Mouse (Mus musculus): ENCODE data around the gene Lrrc74b. TPM values are rescaled to one million over a fixed set of nuclear protein-coding genes. Genes with fewer than 3 reads are reported as not detected.

Lrrc74b gene
- polyA plus RNA-seq, 1 experiment from 2014 or later: not detected

GRCm38 (mm10) chr16:17536584-17536983 is 24.5 kb downstream of the Lrrc74b start:
- H3K4me1 ChIP-seq: 0 out of 2 replicates have a peak, but pooled peaks cover 4% of the 10 kb centered on the region
- WGBS: 85% methylated on average over 3 of the region's 3 CpGs

GRCm38 (mm10) chr16:17532676-17533329 is 28.2 kb downstream of the Lrrc74b start:
- 70% methylated on average over 14 of the region's 14 CpGs for WGBS

More at GRCm38 (mm10) chr16:17536584-17536983, 24.5 kb downstream of the Lrrc74b start:
- Histone ChIP-seq H3K4me3 (no peak overlapping the region), H3K4me2 (replicated peaks) (no peak overlapping the region), H3K9me3 (no peaks in the 10 kb centered on the region), H3K36me3 (no peaks in the 10 kb centered on the region), H3K27ac (no peak overlapping the region), H3K9ac (no peak overlapping the region), H3K27me3 (0 out of 2 replicates have a peak, but pooled peaks cover 3% of the 10 kb centered on the region)
- no peak for ATAC-seq (ENCODE audit: insufficient number of reproducible peaks, insufficient read depth, low FRiP score, low TSS enrichment)

GRCm38 (mm10) chr16:17532271-17532670 is 28.8 kb downstream of the Lrrc74b start:
- 74% methylated on average over 4 of the region's 4 CpGs for WGBS
- H3K4me3 ChIP-seq: no peak overlapping the region
- H3K4me2 ChIP-seq (replicated peaks): no peak overlapping the region
- H3K27ac ChIP-seq: no peak overlapping the region
- peaks cover 18% of the 10 kb centered on the region for H3K4me1 ChIP-seq
- peaks cover 18% of the 10 kb centered on the region for H3K36me3 ChIP-seq
- H3K9me3 ChIP-seq: no peaks in the 10 kb centered on the region
- H3K27me3 ChIP-seq: no peaks in the 10 kb centered on the region
- H3K9ac ChIP-seq: no peak overlapping the region
- ATAC-seq (ENCODE audit: insufficient number of reproducible peaks, insufficient read depth, low FRiP score, low TSS enrichment): no peak

More at GRCm38 (mm10) chr16:17532676-17533329, 28.2 kb downstream of the Lrrc74b start:
- no peak overlapping the region for H3K9ac ChIP-seq
- no peak overlapping the region for H3K4me2 ChIP-seq (replicated peaks)
- H3K27me3 ChIP-seq: no peaks in the 10 kb centered on the region
- ATAC-seq (ENCODE audit: insufficient number of reproducible peaks, insufficient read depth, low FRiP score, low TSS enrichment): no peak
- H3K4me1 ChIP-seq: peaks cover 18% of the 10 kb centered on the region
- H3K36me3 ChIP-seq: peaks cover 13% of the 10 kb centered on the region
- H3K4me3 ChIP-seq: no peak overlapping the region
- H3K9me3 ChIP-seq: no peaks in the 10 kb centered on the region
- H3K27ac ChIP-seq: no peak overlapping the region

GRCm38 (mm10) chr16:17530640-17531288 is 30.3 kb downstream of the Lrrc74b start, which contains the start of gene Thap7:
Thap7 (minus strand) TSS chr16:17531136.
- under 1% methylated on average over 67 of the region's 67 CpGs for WGBS
- Histone ChIP-seq H3K4me1 (peaks cover 18% of the 10 kb centered on the region), H3K9me3 (no peaks in the 10 kb centered on the region), H3K4me2 (replicated peaks) (peak within 1 kb of the TSS; percentile 88), H3K4me3 (peak within 1 kb of the TSS; percentile 68), H3K27me3 (no peaks in the 10 kb centered on the region), H3K27ac (peak within 1 kb of the TSS; percentile 96), H3K36me3 (peaks cover 33% of the 10 kb centered on the region), H3K9ac (peak within 1 kb of the TSS; percentile 84)
- peak; percentile 95 for ATAC-seq (ENCODE audit: insufficient number of reproducible peaks, insufficient read depth, low FRiP score, low TSS enrichment)

- H3K4me2 ChIP-seq (replicated peaks): peak overlapping the region; percentile 88
- H3K4me1 ChIP-seq: peaks cover 18% of the 10 kb centered on the region
- no peaks in the 10 kb centered on the region for H3K9me3 ChIP-seq
- H3K36me3 ChIP-seq: peaks cover 40% of the 10 kb centered on the region
- peak overlapping the region; percentile 84 for H3K9ac ChIP-seq
- no peaks in the 10 kb centered on the region for H3K27me3 ChIP-seq
- peak overlapping the region; percentile 96 for H3K27ac ChIP-seq
- 17% methylated on average over 17 of the region's 17 CpGs for WGBS
- peak overlapping the region; percentile 68 for H3K4me3 ChIP-seq
- no peak for ATAC-seq (ENCODE audit: insufficient number of reproducible peaks, insufficient read depth, low FRiP score, low TSS enrichment)
Observed at GRCm38 (mm10) chr16:17529981-17530586, 31.0 kb downstream of the Lrrc74b start.

GRCm38 (mm10) chr16:17528276-17528675 is 32.8 kb downstream of the Lrrc74b start:
- ATAC-seq (ENCODE audit: insufficient number of reproducible peaks, insufficient read depth, low FRiP score, low TSS enrichment): no peak
- peaks cover 55% of the 10 kb centered on the region for H3K36me3 ChIP-seq
- no peaks in the 10 kb centered on the region for H3K27me3 ChIP-seq
- no peak overlapping the region for H3K4me3 ChIP-seq
- H3K9me3 ChIP-seq: no peaks in the 10 kb centered on the region
- 90% methylated on average over 13 of the region's 13 CpGs for whole genome bisulfite sequencing
- H3K27ac ChIP-seq: no peak overlapping the region
- no peak overlapping the region for H3K4me2 ChIP-seq (replicated peaks)
- H3K9ac ChIP-seq: no peak overlapping the region
- peaks cover 18% of the 10 kb centered on the region for H3K4me1 ChIP-seq

GRCm38 (mm10) chr16:17527606-17528005 is 33.4 kb downstream of the Lrrc74b start:
- no peaks in the 10 kb centered on the region for H3K27me3 ChIP-seq
- no peak overlapping the region for H3K27ac ChIP-seq
- no peak overlapping the region for H3K4me2 ChIP-seq (replicated peaks)
- no peak overlapping the region for H3K4me3 ChIP-seq
- peaks cover 18% of the 10 kb centered on the region for H3K4me1 ChIP-seq
- H3K9ac ChIP-seq: no peak overlapping the region
- peaks cover 62% of the 10 kb centered on the region for H3K36me3 ChIP-seq
- ATAC-seq (ENCODE audit: insufficient number of reproducible peaks, insufficient read depth, low FRiP score, low TSS enrichment): no peak
- H3K9me3 ChIP-seq: no peaks in the 10 kb centered on the region

- Histone ChIP-seq H3K9ac (no peak overlapping the region), H3K36me3 (peaks cover 75% of the 10 kb centered on the region), H3K9me3 (no peaks in the 10 kb centered on the region), H3K4me3 (no peak overlapping the region), H3K4me2 (replicated peaks) (no peak overlapping the region), H3K4me1 (peaks cover 13% of the 10 kb centered on the region), H3K27me3 (no peaks in the 10 kb centered on the region), H3K27ac (no peak overlapping the region)
- 90% methylated on average over 6 of the region's 6 CpGs for WGBS
- no peak for ATAC-seq (ENCODE audit: insufficient number of reproducible peaks, insufficient read depth, low FRiP score, low TSS enrichment)
Observed at GRCm38 (mm10) chr16:17526223-17526622, 34.8 kb downstream of the Lrrc74b start.

GRCm38 (mm10) chr16:17525524-17525923 is 35.5 kb downstream of the Lrrc74b start:
- no peak overlapping the region for H3K4me3 ChIP-seq
- H3K4me1 ChIP-seq: peaks cover 13% of the 10 kb centered on the region
- no peaks in the 10 kb centered on the region for H3K9me3 ChIP-seq
- no peak overlapping the region for H3K27ac ChIP-seq
- no peak overlapping the region for H3K4me2 ChIP-seq (replicated peaks)
- no peak overlapping the region for H3K9ac ChIP-seq
- WGBS: 79% methylated on average over 3 of the region's 3 CpGs
- peaks cover 82% of the 10 kb centered on the region for H3K36me3 ChIP-seq
- no peaks in the 10 kb centered on the region for H3K27me3 ChIP-seq
- ATAC-seq (ENCODE audit: insufficient number of reproducible peaks, insufficient read depth, low FRiP score, low TSS enrichment): no peak

- H3K27me3 ChIP-seq: no peaks in the 10 kb centered on the region
- peaks cover 2% of the 10 kb centered on the region; the same call in 1 of the 2 replicates for H3K4me1 ChIP-seq
- no peak overlapping the region for H3K4me3 ChIP-seq
- H3K9ac ChIP-seq: no peak overlapping the region
- H3K27ac ChIP-seq: no peak overlapping the region
- H3K36me3 ChIP-seq: peaks cover 96% of the 10 kb centered on the region
- 91% methylated on average over 11 of the region's 11 CpGs for WGBS
- ATAC-seq (ENCODE audit: insufficient number of reproducible peaks, insufficient read depth, low FRiP score, low TSS enrichment): no peak
- no peak overlapping the region for H3K4me2 ChIP-seq (replicated peaks)
- no peaks in the 10 kb centered on the region for H3K9me3 ChIP-seq
Observed at GRCm38 (mm10) chr16:17524156-17524555, 36.9 kb downstream of the Lrrc74b start.

- ATAC-seq (ENCODE audit: insufficient number of reproducible peaks, insufficient read depth, low FRiP score, low TSS enrichment): no peak
- Histone ChIP-seq H3K4me1 (no peaks in the 10 kb centered on the region), H3K9me3 (no peaks in the 10 kb centered on the region), H3K9ac (no peak overlapping the region), H3K27ac (no peak overlapping the region), H3K36me3 (peaks cover 92% of the 10 kb centered on the region), H3K4me2 (replicated peaks) (no peak overlapping the region), H3K27me3 (no peaks in the 10 kb centered on the region), H3K4me3 (no peak overlapping the region)
- 88% methylated on average over 2 of the region's 2 CpGs for WGBS
Observed at GRCm38 (mm10) chr16:17518910-17519309, 42.1 kb downstream of the Lrrc74b start.

- H3K4me3 ChIP-seq: no peak overlapping the region
- no peak for ATAC-seq (ENCODE audit: insufficient number of reproducible peaks, insufficient read depth, low FRiP score, low TSS enrichment)
- no peaks in the 10 kb centered on the region for H3K27me3 ChIP-seq
- peaks cover 47% of the 10 kb centered on the region for H3K36me3 ChIP-seq
- no peak overlapping the region for H3K27ac ChIP-seq
- H3K4me1 ChIP-seq: peaks cover 11% of the 10 kb centered on the region
- H3K9me3 ChIP-seq: no peaks in the 10 kb centered on the region
- no peak overlapping the region for H3K4me2 ChIP-seq (replicated peaks)
- WGBS: 93% methylated on average over 4 of the region's 4 CpGs
- H3K9ac ChIP-seq: no peak overlapping the region
Observed at GRCm38 (mm10) chr16:17511431-17511830, 49.6 kb downstream of the Lrrc74b start.
